Mouse (Mus musculus) myocyte (in vitro differentiated cells): Measurements from ENCODE around the gene Fhit. TPM values are rescaled to one million over a fixed set of nuclear protein-coding genes. Genes with fewer than 3 reads are reported as not detected.

ENCODE experiments used
- H3K27me3 ChIP-seq: one replicate; pipeline ENCODE4 v1.6.1; 2011; ENCODE audit not compliant: control insufficient read depth, insufficient read depth, insufficient read length
- H3K36me3 ChIP-seq: one replicate; pipeline ENCODE4 v1.6.1; 2011; ENCODE audit not compliant: control insufficient read depth, insufficient read depth
- H3K4me2 ChIP-seq: one replicate; pipeline ENCODE4 v1.6.1; 2011; ENCODE audit warnings: low read depth, control low read depth
- H3K4me3 ChIP-seq: one replicate; pipeline ENCODE4 v1.5.1; 2011; ENCODE audit warnings: mild to moderate bottlenecking, control low read depth, moderate library complexity
- H3K79me2 ChIP-seq: one replicate; pipeline ENCODE4 v1.6.1; 2011; ENCODE audit not compliant: control insufficient read depth, insufficient read depth
- H3ac ChIP-seq: one replicate; pipeline ENCODE4 v1.6.1; 2011; ENCODE audit not compliant: control insufficient read depth, insufficient read length
- CEBPB ChIP-seq: IDR thresholded peaks from 2 replicates; pipeline ENCODE4 v1.6.1; 2011; ENCODE audit warnings: mild to moderate bottlenecking, moderate library complexity; ENCODE audit not compliant: poor library complexity, insufficient read depth, severe bottlenecking
- E2F4 ChIP-seq: IDR thresholded peaks from one replicate; pipeline ENCODE4 v1.6.1; 2011; ENCODE audit warnings: mild to moderate bottlenecking, control low read depth, moderate library complexity; ENCODE audit not compliant: insufficient read depth
- MAX ChIP-seq: IDR thresholded peaks from one replicate; pipeline ENCODE4 v1.6.1; 2011; ENCODE audit warnings: low read depth, mild to moderate bottlenecking, control low read depth
- MYOD1 ChIP-seq, 3 experiments: IDR thresholded peaks; one replicate each; pipeline ENCODE4 v1.6.1; 2011; ENCODE audit warnings: control low read depth in 2 of 3, low read depth in 2 of 3, mild to moderate bottlenecking in 2 of 3, moderate library complexity in 1 of 3; ENCODE audit not compliant: insufficient read length in 2 of 3, control insufficient read depth in 1 of 3
- MYOG ChIP-seq, 3 experiments: IDR thresholded peaks; one replicate each; pipeline ENCODE4 v1.6.1; 2011; ENCODE audit warnings: control low read depth in 2 of 3, low read depth in 2 of 3, mild to moderate bottlenecking in 2 of 3; ENCODE audit not compliant: insufficient read length in 2 of 3, control insufficient read depth in 1 of 3, insufficient read depth in 1 of 3
- POLR2A ChIP-seq: IDR thresholded peaks from one replicate; pipeline ENCODE4 v1.6.1; 2011; ENCODE audit warnings: low read depth, mild to moderate bottlenecking, control low read depth, moderate library complexity; ENCODE audit not compliant: insufficient read length
- POLR2AphosphoS2 ChIP-seq: IDR thresholded peaks from one replicate; pipeline ENCODE4 v1.6.1; 2011; ENCODE audit warnings: low read depth, control low read depth; ENCODE audit not compliant: insufficient read length
- REST ChIP-seq: IDR thresholded peaks from one replicate; pipeline ENCODE4 v1.6.1; 2011; ENCODE audit warnings: mild to moderate bottlenecking, control low read depth, moderate library complexity; ENCODE audit not compliant: insufficient read depth, insufficient read length
- SRF ChIP-seq: IDR thresholded peaks from one replicate; pipeline ENCODE4 v1.6.1; 2011; ENCODE audit warnings: low read depth; ENCODE audit not compliant: control insufficient read depth, insufficient read length
- TCF12 ChIP-seq: IDR thresholded peaks from one replicate; pipeline ENCODE4 v1.6.1; 2011; ENCODE audit warnings: mild to moderate bottlenecking, control low read depth; ENCODE audit not compliant: poor library complexity, insufficient read depth, severe bottlenecking
- TCF3 ChIP-seq: IDR thresholded peaks from one replicate; pipeline ENCODE4 v1.6.1; 2011; ENCODE audit warnings: low read depth, control low read depth; ENCODE audit not compliant: insufficient read length
- USF1 ChIP-seq: IDR thresholded peaks from one replicate; pipeline ENCODE4 v1.6.1; 2011; ENCODE audit warnings: low read depth, mild to moderate bottlenecking, control low read depth, moderate library complexity
- polyA plus RNA-seq: library from polyadenylated mRNA; unstranded; fragments of >200 nt; fragmentation: generic; extraction: Trizol; gene quantifications from one replicate; pipeline ENCODE4 v1.2.1, GENCODE M21; 2012; ENCODE audit warnings: missing spikeins

Fhit gene
- polyA plus RNA-seq, 1 experiment = not detected

GRCm38 (mm10) chr14:10047123-10047783 is 1114.6 kb downstream of the Fhit start:
- TF ChIP-seq CEBPB (no peak), POLR2AphosphoS2 (no peak), REST (no peak), POLR2A (no peak), MAX (no peak), MYOD1 (IDR thresholded peaks at IDR 0.05; ENCODE audit: control insufficient read depth in 1 of 3, insufficient read length in 2 of 3, low read depth in 2 of 3) (no peak), E2F4 (no peak), TCF3 (no peak), SRF (no peak), TCF12 (no peak), USF1 (no peak), MYOG (IDR thresholded peaks at IDR 0.05; ENCODE audit: control insufficient read depth in 1 of 3, insufficient read depth in 1 of 3, insufficient read length in 2 of 3, low read depth in 2 of 3) (no peak)
- no peaks in the 10 kb centered on the region for H3K27me3 ChIP-seq
- no peak overlapping the region for H3K4me2 ChIP-seq
- H3K4me3 ChIP-seq = no peak overlapping the region
- no peak overlapping the region for H3ac ChIP-seq
- no peaks in the 10 kb centered on the region for H3K36me3 ChIP-seq
- H3K79me2 ChIP-seq = no peaks in the 10 kb centered on the region

DNA sequence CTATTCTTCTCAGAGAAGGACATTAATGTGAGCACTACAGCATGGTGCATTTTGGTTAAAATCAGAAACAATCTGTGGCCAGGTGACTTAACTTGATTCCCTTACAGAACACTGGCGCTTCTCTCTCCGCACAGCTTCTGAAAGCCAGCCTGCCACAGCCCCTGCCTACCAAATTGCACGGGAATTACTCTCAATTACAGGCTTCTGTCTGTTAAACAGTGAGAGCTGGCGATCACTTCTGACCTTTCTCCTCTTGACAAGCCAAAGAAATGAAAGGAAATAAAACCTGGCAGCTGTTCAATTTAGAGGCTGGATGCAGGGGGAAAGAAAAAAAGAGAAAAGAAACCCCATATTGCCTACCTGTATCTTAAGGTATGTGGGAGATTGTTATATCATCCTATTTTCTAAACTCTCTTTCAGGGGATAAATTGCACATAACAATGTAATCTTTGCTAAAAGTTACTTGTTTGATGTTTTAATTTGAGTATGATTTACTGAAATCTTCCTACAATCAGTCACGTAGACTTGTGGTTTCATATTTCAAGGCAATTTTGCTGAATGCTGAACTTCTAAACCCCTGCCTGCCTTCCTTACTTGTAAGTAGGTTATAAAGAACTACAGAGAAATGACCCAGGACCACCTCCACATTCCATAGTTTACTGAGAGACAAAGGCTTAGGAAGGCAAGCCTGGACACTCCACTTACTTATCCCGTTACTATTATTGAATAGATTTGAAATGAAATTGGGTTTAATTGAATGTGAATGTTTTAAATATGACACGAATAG is 1115.3 kb downstream of the Fhit start:
- Histone ChIP-seq H3K27me3 (no peaks in the 10 kb centered on the region), H3K4me3 (no peak overlapping the region), H3K4me2 (no peak overlapping the region), H3K79me2 (no peaks in the 10 kb centered on the region), H3ac (no peak overlapping the region), H3K36me3 (no peaks in the 10 kb centered on the region)
- TF ChIP-seq USF1 = no peak
- TF ChIP-seq MYOG (IDR thresholded peaks at IDR 0.05; ENCODE audit: control insufficient read depth in 1 of 3, insufficient read depth in 1 of 3, insufficient read length in 2 of 3, low read depth in 2 of 3) = no peak
- no peak for TF ChIP-seq TCF12
- no peak for TF ChIP-seq POLR2AphosphoS2
- TF ChIP-seq MYOD1 (IDR thresholded peaks at IDR 0.05; ENCODE audit: control insufficient read depth in 1 of 3, insufficient read length in 2 of 3, low read depth in 2 of 3) = no peak
- no peak for TF ChIP-seq POLR2A

- H3K79me2 ChIP-seq = no peaks in the 10 kb centered on the region
- H3K27me3 ChIP-seq = no peaks in the 10 kb centered on the region
- TF ChIP-seq MYOG (IDR thresholded peaks at IDR 0.05; ENCODE audit: control insufficient read depth in 1 of 3, insufficient read depth in 1 of 3, insufficient read length in 2 of 3, low read depth in 2 of 3) = no peak
- TF ChIP-seq CEBPB = no peak
- no peak for TF ChIP-seq POLR2AphosphoS2
- no peak for TF ChIP-seq REST
- no peak for TF ChIP-seq TCF12
- H3K36me3 ChIP-seq = no peaks in the 10 kb centered on the region
- no peak overlapping the region for H3ac ChIP-seq
- no peak overlapping the region for H3K4me2 ChIP-seq
- H3K4me3 ChIP-seq = no peak overlapping the region
Observed at GRCm38 (mm10) chr14:10038021-10038420, 1123.8 kb downstream of the Fhit start.

DNA sequence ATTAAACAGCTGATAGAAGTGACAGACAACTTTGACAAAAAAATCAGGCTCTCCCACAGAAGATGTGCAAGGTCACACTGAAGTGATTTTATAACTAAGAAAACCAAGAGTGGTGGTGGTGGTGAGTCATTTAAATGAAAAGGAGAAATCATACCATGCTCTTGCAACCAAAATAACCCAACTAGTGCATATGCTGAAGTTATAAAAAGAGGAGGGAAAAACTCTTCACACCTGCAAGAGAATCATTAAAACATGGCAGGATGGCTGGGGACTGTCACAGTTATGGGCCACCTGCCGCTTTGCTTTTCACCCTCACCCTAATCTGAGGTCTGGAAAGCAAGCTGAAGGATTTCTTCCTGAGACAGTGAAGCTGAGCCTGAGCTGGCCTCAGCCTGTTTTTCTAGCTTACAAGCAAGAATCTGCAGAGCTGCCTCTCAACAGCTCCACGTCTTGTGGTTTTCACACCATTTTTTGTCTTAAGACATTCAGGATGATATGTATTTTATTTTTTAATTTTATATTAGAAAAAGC is 1125.1 kb downstream of the Fhit start:
- no peaks in the 10 kb centered on the region for H3K36me3 ChIP-seq
- no peaks in the 10 kb centered on the region for H3K27me3 ChIP-seq
- no peak overlapping the region for H3ac ChIP-seq
- TF ChIP-seq E2F4 (no peak), USF1 (no peak), POLR2AphosphoS2 (no peak), MAX (no peak), REST (no peak), TCF3 (no peak), POLR2A (no peak), MYOG (IDR thresholded peaks at IDR 0.05; ENCODE audit: control insufficient read depth in 1 of 3, insufficient read depth in 1 of 3, insufficient read length in 2 of 3, low read depth in 2 of 3) (no peak), SRF (no peak)
- H3K4me3 ChIP-seq = no peak overlapping the region
- H3K79me2 ChIP-seq = no peaks in the 10 kb centered on the region
- no peak overlapping the region for H3K4me2 ChIP-seq

- H3K4me3 ChIP-seq = no peak overlapping the region
- no peaks in the 10 kb centered on the region for H3K79me2 ChIP-seq
- TF ChIP-seq MYOD1 (IDR thresholded peaks at IDR 0.05; ENCODE audit: control insufficient read depth in 1 of 3, insufficient read length in 2 of 3, low read depth in 2 of 3) (no peak), SRF (no peak), MYOG (IDR thresholded peaks at IDR 0.05; ENCODE audit: control insufficient read depth in 1 of 3, insufficient read depth in 1 of 3, insufficient read length in 2 of 3, low read depth in 2 of 3) (no peak), USF1 (no peak), CEBPB (no peak), TCF12 (no peak), TCF3 (no peak), POLR2A (no peak), E2F4 (no peak), MAX (no peak), REST (no peak), POLR2AphosphoS2 (no peak)
- H3K27me3 ChIP-seq = no peaks in the 10 kb centered on the region
- H3ac ChIP-seq = no peak overlapping the region
- H3K36me3 ChIP-seq = no peaks in the 10 kb centered on the region
- no peak overlapping the region for H3K4me2 ChIP-seq
Observed at GRCm38 (mm10) chr14:10035682-10036081, 1126.2 kb downstream of the Fhit start.
